Mouse (Mus musculus) intestine, embryonic 15.5 days (tissue): ENCODE results near the gene Gjb2. TPM values are rescaled to one million over a fixed set of nuclear protein-coding genes. Genes with fewer than 3 reads are reported as not detected.

ENCODE experiments used
- ATAC-seq: fragments of 200-750 bp; cut with Nextera tagmentation; 2 replicates; pipeline ENCODE4 v1.8.0; 2017; ENCODE audit warnings: moderate TSS enrichment, moderate library complexity
- H3K27ac ChIP-seq: fragments of 300-500 bp; sonication (generic); 2 replicates; pipeline ENCODE4 v1.5.1; 2015; ENCODE audit warnings: mild to moderate bottlenecking, inconsistent platforms
- H3K27me3 ChIP-seq: fragments of 300-500 bp; sonication (generic); replicated peaks from 2 replicates; pipeline ENCODE4 v1.6.1; 2015; ENCODE audit warnings: inconsistent platforms
- H3K36me3 ChIP-seq: fragments of 300-500 bp; sonication (generic); 2 replicates; pipeline ENCODE4 v1.6.1; 2015; ENCODE audit warnings: inconsistent platforms
- H3K4me1 ChIP-seq: fragments of 300-500 bp; sonication (generic); replicated peaks from 2 replicates; pipeline ENCODE4 v1.6.1; 2015; ENCODE audit warnings: inconsistent platforms
- H3K4me2 ChIP-seq: fragments of 300-500 bp; sonication (generic); replicated peaks from 2 replicates; pipeline ENCODE4 v1.6.1; 2015; ENCODE audit warnings: mild to moderate bottlenecking, inconsistent platforms
- H3K4me3 ChIP-seq: fragments of 300-500 bp; sonication (generic); replicated peaks from 2 replicates; pipeline ENCODE4 v1.5.1; 2015; ENCODE audit warnings: inconsistent platforms
- H3K9ac ChIP-seq: fragments of 300-500 bp; sonication (generic); 2 replicates; pipeline ENCODE4 v1.6.1; 2015; ENCODE audit warnings: inconsistent platforms
- H3K9me3 ChIP-seq: fragments of 300-500 bp; sonication (generic); 2 replicates; pipeline ENCODE4 v1.6.1; 2016; ENCODE audit warnings: inconsistent platforms
- WGBS: fragments of 180-500 bp; shearing (Covaris S2); methylation state at CpG from one replicate; pipeline ENCODE4 v1.1.7; 2015; 5-methylcytosine and 5-hydroxymethylcytosine counted together
- polyA plus RNA-seq: library from polyadenylated mRNA; unstranded; fragments of >200 nt; fragmentation: Nextera tagmentation; extraction: Ambion mirVana; gene quantifications from 2 replicates; pipeline ENCODE4 v1.2.1, GENCODE M21; 2015

The Gjb2 gene
- 5.6 and 6.5 TPM in 2 replicates for polyA plus RNA-seq

GRCm38 (mm10) chr14:57104106-57105023 is at the start of gene Gjb2:
Gene Gjb2, minus strand, starts transcription at chr14:57104702.
- H3K4me2 ChIP-seq = peak within 1 kb of the TSS; percentile 99
- no peak within 1 kb of the TSS for H3K27ac ChIP-seq
- peaks cover 45% of the 10 kb centered on the region for H3K27me3 ChIP-seq
- peak; percentile 86 for ATAC-seq
- no peaks in the 10 kb centered on the region for H3K36me3 ChIP-seq
- H3K4me3 ChIP-seq = peak within 1 kb of the TSS; percentile 61
- peak within 1 kb of the TSS; percentile 55 for H3K9ac ChIP-seq
- peaks cover 7% of the 10 kb centered on the region for H3K4me1 ChIP-seq
- WGBS = under 1% methylated on average over 101 of the region's 101 CpGs
- H3K9me3 ChIP-seq = no peaks in the 10 kb centered on the region

DNA sequence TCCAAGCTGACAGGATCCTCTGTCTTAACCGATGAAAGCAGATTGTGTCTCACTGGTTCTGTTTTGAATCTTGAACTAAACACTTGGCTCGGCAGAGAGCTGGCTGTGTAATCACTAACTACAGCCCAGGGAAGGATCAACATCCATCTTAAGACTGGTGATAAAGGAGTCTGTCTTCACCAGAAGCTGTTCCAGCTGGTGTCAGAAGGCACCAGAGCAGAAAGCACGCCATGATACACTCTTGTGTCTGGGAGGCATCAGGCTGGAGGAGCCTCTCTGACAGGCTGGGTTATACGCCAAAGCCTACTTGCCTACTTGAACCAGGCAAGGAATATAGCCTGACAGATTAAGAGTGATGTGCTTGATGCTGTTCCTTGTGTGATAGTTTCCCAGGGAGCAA is 41.2 kb upstream of the Gjb2 start:
- no peak overlapping the region for H3K9ac ChIP-seq
- WGBS = 18% methylated on average over 4 of the region's 4 CpGs

GRCm38 (mm10) chr14:57135265-57135664 is 30.8 kb upstream of the Gjb2 start:
- no peak overlapping the region for H3K4me3 ChIP-seq
- H3K4me2 ChIP-seq = no peak overlapping the region
- no peak overlapping the region for H3K9ac ChIP-seq
- ATAC-seq = no peak
- H3K27me3 ChIP-seq = peaks cover 24% of the 10 kb centered on the region
- no peaks in the 10 kb centered on the region for H3K9me3 ChIP-seq
- H3K36me3 ChIP-seq = no peaks in the 10 kb centered on the region
- no peak overlapping the region for H3K27ac ChIP-seq
- WGBS = 67% methylated on average over 8 of the region's 8 CpGs
- H3K4me1 ChIP-seq = peaks cover 5% of the 10 kb centered on the region; the same call in 1 of the 2 replicates

More for the DNA sequence above, 41.2 kb upstream of the Gjb2 start:
- H3K9me3 ChIP-seq = no peaks in the 10 kb centered on the region
- no peak overlapping the region for H3K4me3 ChIP-seq
- 0 out of 2 replicates have a peak, but pooled peaks cover 2% of the 10 kb centered on the region for H3K4me1 ChIP-seq
- H3K27ac ChIP-seq = no peak overlapping the region
- no peaks in the 10 kb centered on the region for H3K36me3 ChIP-seq
- no peaks in the 10 kb centered on the region for H3K27me3 ChIP-seq
- no peak overlapping the region for H3K4me2 ChIP-seq
- ATAC-seq = peak; percentile 45; the same call in 1 of the 2 replicates

- Histone ChIP-seq H3K36me3 (no peaks in the 10 kb centered on the region), H3K9me3 (no peaks in the 10 kb centered on the region), H3K27me3 (peaks cover 24% of the 10 kb centered on the region), H3K4me2 (peak within 1 kb of the TSS; percentile 78), H3K4me3 (peak within 1 kb of the TSS; percentile 38), H3K4me1 (peaks cover 5% of the 10 kb centered on the region; the same call in 1 of the 2 replicates), H3K9ac (peak within 1 kb of the TSS; percentile 26; the same call in 1 of the 2 replicates), H3K27ac (no peak within 1 kb of the TSS)
- peak; percentile 34; the same call in 1 of the 2 replicates for ATAC-seq
- WGBS = 2% methylated on average over 33 of the region's 33 CpGs
These were observed 28.7 kb upstream of the Gjb2 start, which contains the start of gene Gjb6 for GRCm38 (mm10) chr14:57133161-57133661. Gene Gjb6, minus strand, starts transcription at chr14:57133611.

GRCm38 (mm10) chr14:57127383-57127782 is 22.9 kb upstream of the Gjb2 start:
- ATAC-seq = peak; percentile 41; the same call in 1 of the 2 replicates
- H3K4me1 ChIP-seq = no peaks in the 10 kb centered on the region
- no peak overlapping the region for H3K27ac ChIP-seq
- no peak overlapping the region for H3K9ac ChIP-seq
- H3K27me3 ChIP-seq = 0 out of 2 replicates have a peak, but pooled peaks cover 3% of the 10 kb centered on the region
- no peaks in the 10 kb centered on the region for H3K9me3 ChIP-seq
- H3K4me3 ChIP-seq = no peak overlapping the region
- 48% methylated on average over 4 of the region's 4 CpGs for WGBS
- H3K36me3 ChIP-seq = no peaks in the 10 kb centered on the region
- no peak overlapping the region for H3K4me2 ChIP-seq

DNA sequence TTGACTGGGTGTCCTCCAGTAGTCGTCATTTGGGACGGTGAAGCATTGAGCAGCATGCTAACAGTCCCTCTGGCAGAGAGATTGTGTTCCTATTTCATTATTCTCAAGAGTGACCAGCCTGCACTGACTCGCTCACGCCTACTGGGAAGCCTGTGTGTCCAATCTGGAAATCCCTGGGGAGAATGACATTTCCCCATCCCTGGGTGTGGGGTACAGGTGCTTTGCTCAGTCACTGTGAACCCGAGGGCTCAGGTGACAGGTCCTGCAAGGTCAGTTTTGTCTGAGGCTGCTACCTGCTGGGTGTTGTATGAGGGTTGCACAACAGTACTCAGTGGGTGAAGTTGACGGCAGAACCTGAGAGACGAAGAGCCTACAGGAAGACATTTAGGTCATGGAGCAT is 17.8 kb upstream of the Gjb2 start:
- Histone ChIP-seq H3K27ac (no peak overlapping the region), H3K9me3 (no peaks in the 10 kb centered on the region), H3K4me3 (no peak overlapping the region), H3K4me2 (no peak overlapping the region), H3K36me3 (no peaks in the 10 kb centered on the region), H3K4me1 (no peaks in the 10 kb centered on the region), H3K27me3 (no peaks in the 10 kb centered on the region), H3K9ac (no peak overlapping the region)
- ATAC-seq = no peak
- 88% methylated on average over 7 of the region's 7 CpGs for WGBS

DNA sequence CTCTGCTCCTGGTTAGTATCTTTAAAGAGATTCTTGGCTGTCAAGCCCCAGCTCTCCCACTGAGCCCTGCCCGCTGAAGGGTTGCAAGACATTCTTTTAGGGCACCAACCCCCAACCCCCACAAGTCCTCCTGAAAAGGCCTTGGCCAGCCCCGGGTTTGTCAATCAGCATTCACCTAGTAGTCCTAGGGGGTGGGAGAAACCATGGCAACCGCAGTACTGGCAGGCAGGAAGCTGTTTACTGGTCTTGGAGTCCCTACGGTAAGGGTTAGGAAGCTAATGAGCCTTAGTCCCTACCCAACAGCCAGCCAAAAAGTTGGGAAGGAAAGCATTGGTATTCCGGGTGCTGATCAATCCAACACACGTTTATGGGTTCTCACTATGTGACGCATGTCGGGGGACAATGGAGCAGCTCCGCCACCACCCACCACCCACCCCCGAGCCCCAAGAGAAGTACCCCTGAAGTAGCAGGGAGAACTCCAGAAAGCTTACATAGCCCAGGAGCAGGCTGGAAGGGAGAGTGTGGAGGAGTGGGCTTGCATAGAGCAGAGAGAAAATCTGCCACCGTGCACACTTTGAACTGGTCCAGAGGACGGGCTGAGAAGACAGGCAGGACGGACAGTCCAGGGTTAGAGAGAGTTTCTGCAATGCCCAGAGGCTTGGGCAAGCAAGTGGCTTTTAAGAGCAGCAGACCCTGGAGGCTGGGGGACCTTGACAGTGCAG is 11.5 kb upstream of the Gjb2 start, which contains the start of gene Gm4491:
Gene Gm4491 (minus strand): TSS at position 61 of the 722 bp plus-strand sequence.
- no peaks in the 10 kb centered on the region for H3K4me1 ChIP-seq
- no peak within 1 kb of the TSS for H3K9ac ChIP-seq
- WGBS = 31% methylated on average over 13 of the region's 13 CpGs
- H3K9me3 ChIP-seq = no peaks in the 10 kb centered on the region
- no peak within 1 kb of the TSS for H3K27ac ChIP-seq
- no peak within 1 kb of the TSS for H3K4me3 ChIP-seq
- H3K36me3 ChIP-seq = no peaks in the 10 kb centered on the region
- no peak within 1 kb of the TSS for H3K4me2 ChIP-seq
- ATAC-seq = no peak
- H3K27me3 ChIP-seq = no peaks in the 10 kb centered on the region

GRCm38 (mm10) chr14:57109194-57109593 is 4.7 kb upstream of the Gjb2 start:
- no peak overlapping the region for H3K9ac ChIP-seq
- H3K4me2 ChIP-seq = no peak overlapping the region
- H3K27ac ChIP-seq = no peak overlapping the region
- H3K36me3 ChIP-seq = no peaks in the 10 kb centered on the region
- H3K4me1 ChIP-seq = peaks cover 7% of the 10 kb centered on the region
- peaks cover 29% of the 10 kb centered on the region for H3K27me3 ChIP-seq
- H3K4me3 ChIP-seq = no peak overlapping the region
- no peak for ATAC-seq
- H3K9me3 ChIP-seq = no peaks in the 10 kb centered on the region
- WGBS = 8% methylated on average over 4 of the region's 4 CpGs

- no peaks in the 10 kb centered on the region for H3K9me3 ChIP-seq
- H3K4me2 ChIP-seq = no peak overlapping the region
- ATAC-seq = no peak
- 58% methylated on average over 5 of the region's 5 CpGs for WGBS
- H3K4me1 ChIP-seq = peaks cover 7% of the 10 kb centered on the region
- H3K36me3 ChIP-seq = no peaks in the 10 kb centered on the region
- H3K4me3 ChIP-seq = no peak overlapping the region
- H3K27me3 ChIP-seq = peaks cover 40% of the 10 kb centered on the region
- no peak overlapping the region for H3K9ac ChIP-seq
- H3K27ac ChIP-seq = no peak overlapping the region
These were observed 3.4 kb upstream of the Gjb2 start for GRCm38 (mm10) chr14:57107916-57108315.

DNA sequence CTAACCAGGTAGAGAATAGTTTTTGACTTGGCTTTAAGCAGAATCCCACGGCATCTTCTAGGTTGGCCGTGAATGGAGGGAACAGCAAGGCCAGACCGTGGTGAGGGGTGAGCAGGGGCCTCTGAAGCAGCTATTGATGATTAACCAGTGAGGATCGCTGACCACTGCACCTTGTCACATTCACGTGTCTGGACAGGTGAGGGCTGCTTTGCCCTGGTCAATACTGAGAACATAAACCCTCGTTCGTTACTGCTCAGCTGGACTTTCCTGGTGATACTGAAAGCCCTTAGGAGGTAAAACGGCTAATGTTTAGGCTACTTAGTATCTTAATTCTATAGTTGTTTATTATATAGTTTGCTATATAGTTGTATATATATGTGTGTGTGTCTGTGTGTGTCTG is 2.6 kb upstream of the Gjb2 start:
- no peak overlapping the region for H3K4me3 ChIP-seq
- H3K9ac ChIP-seq = no peak overlapping the region
- 65% methylated on average over 8 of the region's 8 CpGs for WGBS
- H3K4me1 ChIP-seq = peaks cover 7% of the 10 kb centered on the region
- H3K36me3 ChIP-seq = no peaks in the 10 kb centered on the region
- H3K27ac ChIP-seq = no peak overlapping the region
- H3K9me3 ChIP-seq = no peaks in the 10 kb centered on the region
- ATAC-seq = no peak
- H3K27me3 ChIP-seq = peaks cover 42% of the 10 kb centered on the region
- H3K4me2 ChIP-seq = no peak overlapping the region

- Histone ChIP-seq H3K4me3 (no peak overlapping the region), H3K27ac (no peak overlapping the region), H3K27me3 (peaks cover 45% of the 10 kb centered on the region), H3K9ac (no peak overlapping the region), H3K9me3 (no peaks in the 10 kb centered on the region), H3K36me3 (no peaks in the 10 kb centered on the region), H3K4me2 (peak overlapping the region; percentile 99; the same call in 1 of the 2 replicates), H3K4me1 (peaks cover 7% of the 10 kb centered on the region)
- 62% methylated on average over 11 of the region's 11 CpGs for WGBS
- ATAC-seq = no peak
These were observed 1.2 kb upstream of the Gjb2 start for GRCm38 (mm10) chr14:57105721-57106120.

- H3K27me3 ChIP-seq = peaks cover 45% of the 10 kb centered on the region
These were observed 609 bp upstream of the Gjb2 start for GRCm38 (mm10) chr14:57105111-57105510.

More at GRCm38 (mm10) chr14:57105111-57105510, 609 bp upstream of the Gjb2 start:
- H3K4me3 ChIP-seq = peak overlapping the region; percentile 61; the same call in 1 of the 2 replicates
- ATAC-seq = no peak
- 21% methylated on average over 14 of the region's 14 CpGs for WGBS
- H3K4me1 ChIP-seq = peaks cover 7% of the 10 kb centered on the region
- no peak overlapping the region for H3K9ac ChIP-seq
- H3K27ac ChIP-seq = no peak overlapping the region
- no peaks in the 10 kb centered on the region for H3K36me3 ChIP-seq
- peak overlapping the region; percentile 99 for H3K4me2 ChIP-seq
- no peaks in the 10 kb centered on the region for H3K9me3 ChIP-seq
